Comparison of ENCODE assay signal across 8 mouse cellular contexts in genomic region chr12:35534114-35534753, GRCm38 (mm10). TPM values are rescaled to one million over a fixed set of nuclear protein-coding genes. Genes with fewer than 3 reads are reported as not detected.
DNase-seq lines count a peak whose midpoint lies in the region; ATAC-seq and TF ChIP-seq lines count a peak whose summit lies in the region.

No protein-coding gene starts in this region.

- H3K27ac ChIP-seq in forebrain, embryonic 12.5 days: no peak overlapping the region
- H3K27ac ChIP-seq in hindbrain, embryonic 15.5 days (replicated peaks): peak overlapping the region; percentile 81
- peak overlapping the region; percentile 87 for H3K27ac ChIP-seq in left cerebral cortex, adult 2 months

- H3K4me2 ChIP-seq in forebrain, embryonic 12.5 days: peak overlapping the region; percentile 100
- H3K4me2 ChIP-seq in hindbrain, embryonic 15.5 days: peak overlapping the region; percentile 89

- peak overlapping the region; percentile 69 for H3K9ac ChIP-seq in forebrain, embryonic 12.5 days
- peak overlapping the region; percentile 74 for H3K9ac ChIP-seq in hindbrain, embryonic 15.5 days

- peak; percentile 24 for ATAC-seq in forebrain, embryonic 12.5 days (ENCODE audit: low FRiP score)
- ATAC-seq in hindbrain, embryonic 15.5 days (ENCODE audit: low FRiP score, low read depth): peak; percentile 84
- ATAC-seq in erythroid progenitor cell, adult 5-6 weeks (replicated peaks; ENCODE audit: low FRiP score, poor library complexity, severe bottlenecking): no peak

- no peaks in the 10 kb centered on the region for H3K36me3 ChIP-seq in forebrain, embryonic 12.5 days (replicated peaks)
- H3K36me3 ChIP-seq in hindbrain, embryonic 15.5 days: no peaks in the 10 kb centered on the region

- no peaks in the 10 kb centered on the region for H3K9me3 ChIP-seq in forebrain, embryonic 12.5 days
- no peaks in the 10 kb centered on the region for H3K9me3 ChIP-seq in hindbrain, embryonic 15.5 days

- DNase-seq in CD4-positive helper T cell, adult 2 months (ENCODE audit: low read depth, low spot score): peak; percentile 76
- peak; percentile 29 for DNase-seq in T-cell, adult 2 months (ENCODE audit: low spot score)
- peak; percentile 45 to 46 for DNase-seq in left cerebral cortex, adult 2 months (ENCODE audit: extremely low spot score in 1 of 2, low spot score in 2 of 2)
- DNase-seq in lung, postnatal 25 days (ENCODE audit: low spot score): peak; percentile 53
- DNase-seq in retina, postnatal 7 days (ENCODE audit: low read depth, low spot score): peak; percentile 53

- no peak; the same call in 1 of the 2 replicates for TF ChIP-seq CTCF in left cerebral cortex, adult 2 months (IDR thresholded peaks at IDR 0.05)

- peak overlapping the region; percentile 77 for H3K4me3 ChIP-seq in forebrain, embryonic 12.5 days (replicated peaks)
- H3K4me3 ChIP-seq in hindbrain, embryonic 15.5 days: peak overlapping the region; percentile 94
- peak overlapping the region; percentile 94 for H3K4me3 ChIP-seq in left cerebral cortex, adult 2 months

- intact Hi-C loops in left cerebral cortex, adult 2 months (cut with DNase I): loop anchor here (5.0 to 10.0 kb wide), 2 partner anchors 211 to 227 kb away; no protein-coding TSS in a partner anchor

- peaks cover 8% of the 10 kb centered on the region for H3K27me3 ChIP-seq in forebrain, embryonic 12.5 days
- H3K27me3 ChIP-seq in hindbrain, embryonic 15.5 days: no peaks in the 10 kb centered on the region

- WGBS in forebrain, embryonic 12.5 days: 1% methylated on average over 44 of the region's 49 CpGs
- WGBS in hindbrain, embryonic 15.5 days: 1% methylated on average over 48 of the region's 49 CpGs

- peaks cover 6% of the 10 kb centered on the region for H3K4me1 ChIP-seq in forebrain, embryonic 12.5 days
- peaks cover 6% of the 10 kb centered on the region for H3K4me1 ChIP-seq in hindbrain, embryonic 15.5 days (replicated peaks)

RNA-seq across cellular contexts. Expression of gene Ahr, which starts 0.6 kb away (rescaled TPM):
- polyA plus RNA-seq in forebrain, embryonic 12.5 days (2016; fragmentation: Nextera tagmentation; extraction: Ambion mirVana): 1.5 and 1.9 TPM in 2 replicates
- polyA plus RNA-seq in hindbrain, embryonic 15.5 days (2015; fragmentation: Nextera tagmentation; extraction: Ambion mirVana): 4.1 and 4.5 TPM in 2 replicates
- 1 to 10 TPM; 6.5 to 8.9 TPM for total RNA-seq in left cerebral cortex, adult 2 months (2021)
- 4.0 TPM in 1 of 2 replicates, not detected in the other for total RNA-seq in erythroid progenitor cell, adult 5-6 weeks (2015; ENCODE audit: low replicate concordance)
- total RNA-seq in erythroid progenitor cell, adult 5-6 weeks (2017; ENCODE audit: low replicate concordance): 0.77 TPM in 1 of 2 replicates, not detected in the other
